Mouse (Mus musculus): ENCODE results near the gene AC161166.1.
"Not testable (repeated sequence)": the region's sequence is repeated elsewhere in the genome, so short reads cannot be mapped to it uniquely, and the experiment has no call there.

AC161166.1 gene

GRCm38 (mm10) chr7:24486654-24487130, 25.6 kb downstream of the AC161166.1 start:
- DNase-seq (ENCODE audit: low spot score in 2 of 2): no peak

- no peak for DNase-seq (ENCODE audit: low spot score in 2 of 2)
Observed at GRCm38 (mm10) chr7:24485481-24485880, 26.8 kb downstream of the AC161166.1 start.

DNA sequence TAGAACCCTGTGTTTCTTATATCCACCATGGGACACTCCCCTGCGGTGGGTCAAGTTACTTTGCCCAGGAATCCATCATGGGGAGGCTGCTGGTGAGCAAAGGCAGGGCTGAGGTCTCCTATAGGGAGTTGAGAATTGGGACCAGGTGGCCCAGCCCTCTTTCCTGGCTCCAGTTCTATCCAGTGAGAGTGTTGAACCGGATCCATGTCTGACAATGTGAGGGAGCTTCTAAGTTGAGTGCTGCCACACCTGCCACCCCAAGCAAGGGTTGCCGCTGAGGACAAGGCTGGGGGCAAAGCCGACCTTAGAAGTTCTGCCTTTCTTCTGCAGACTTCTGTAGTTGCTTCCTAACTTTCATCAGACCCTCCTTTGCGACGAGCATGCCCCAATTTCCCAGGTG, 29.0 kb downstream of the AC161166.1 start:
- not testable (repeated sequence) for DNase-seq (ENCODE audit: low spot score in 2 of 2)

GRCm38 (mm10) chr7:24482208-24483020, 29.8 kb downstream of the AC161166.1 start:
- no peak for DNase-seq (ENCODE audit: low spot score in 2 of 2)

DNA sequence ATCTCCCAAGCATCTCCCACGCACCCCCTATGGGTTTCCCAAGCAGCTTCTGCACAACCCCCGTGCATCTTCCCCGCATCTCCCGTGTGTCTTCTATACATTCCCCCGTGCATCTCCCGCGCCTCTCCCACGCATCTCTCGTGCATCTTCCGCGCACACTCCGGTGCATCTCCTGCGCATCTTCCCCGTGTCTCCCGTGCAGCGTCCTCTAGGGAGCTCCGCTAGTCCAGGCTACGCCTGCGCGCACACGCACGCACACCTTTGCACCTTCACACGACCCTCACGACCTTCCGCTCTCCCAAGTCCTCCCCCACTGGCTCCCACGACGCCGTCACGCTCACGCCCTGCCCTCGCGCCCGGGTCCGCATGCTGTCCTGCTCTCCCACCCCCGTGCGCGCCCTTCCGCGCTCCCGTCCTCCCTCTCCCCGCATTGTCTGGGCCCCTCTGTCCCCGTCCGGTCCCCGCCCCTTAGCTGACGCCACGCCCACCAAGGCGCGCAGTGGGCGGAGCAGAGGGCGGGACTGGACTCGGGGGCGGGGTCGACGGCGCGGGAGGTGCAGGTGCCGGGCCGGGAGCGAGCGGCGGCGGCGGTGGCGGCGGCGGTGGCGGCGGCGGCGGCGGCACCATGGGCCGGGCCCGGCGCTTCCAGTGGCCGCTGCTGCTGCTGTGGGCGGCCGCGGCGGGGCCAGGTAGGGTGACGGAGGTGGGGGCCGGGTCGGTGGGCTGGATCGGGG, 30.6 kb downstream of the AC161166.1 start, which contains the start of gene Cadm4:
TSS of gene Cadm4 (plus strand) at position 550 of the 734 bp plus-strand sequence.
- peak; percentile 80 to 86 for DNase-seq (ENCODE audit: low spot score in 2 of 2)

GRCm38 (mm10) chr7:24480986-24481473, 31.2 kb downstream of the AC161166.1 start:
- no peak for DNase-seq (ENCODE audit: low spot score in 2 of 2)

- no peak for DNase-seq (ENCODE audit: low spot score in 2 of 2)
Observed at GRCm38 (mm10) chr7:24480121-24480941, 31.9 kb downstream of the AC161166.1 start.

DNA sequence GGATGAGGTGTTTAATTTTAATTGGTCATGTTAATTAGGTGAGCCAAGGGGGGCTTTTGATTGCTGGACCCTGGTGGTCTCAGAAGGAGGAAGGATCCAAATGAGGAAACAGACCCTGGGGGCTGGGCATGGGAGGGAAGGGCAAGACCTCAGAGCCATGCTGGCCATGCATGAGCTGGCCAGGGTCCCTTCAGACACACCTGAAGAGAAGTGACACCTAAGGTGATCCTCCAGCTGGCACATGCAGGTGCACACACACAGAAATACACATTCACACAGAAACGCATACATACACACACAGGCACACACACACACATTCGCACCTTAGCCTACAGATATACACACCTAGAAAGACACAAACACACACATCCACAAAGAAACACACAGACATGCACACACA, 32.6 kb downstream of the AC161166.1 start:
- no peak for DNase-seq (ENCODE audit: low spot score in 2 of 2)

GRCm38 (mm10) chr7:24478911-24479310, 33.3 kb downstream of the AC161166.1 start:
- DNase-seq (ENCODE audit: low spot score in 2 of 2): no peak

GRCm38 (mm10) chr7:24476856-24477255, 35.4 kb downstream of the AC161166.1 start:
- DNase-seq (ENCODE audit: low spot score in 2 of 2): no peak

DNA sequence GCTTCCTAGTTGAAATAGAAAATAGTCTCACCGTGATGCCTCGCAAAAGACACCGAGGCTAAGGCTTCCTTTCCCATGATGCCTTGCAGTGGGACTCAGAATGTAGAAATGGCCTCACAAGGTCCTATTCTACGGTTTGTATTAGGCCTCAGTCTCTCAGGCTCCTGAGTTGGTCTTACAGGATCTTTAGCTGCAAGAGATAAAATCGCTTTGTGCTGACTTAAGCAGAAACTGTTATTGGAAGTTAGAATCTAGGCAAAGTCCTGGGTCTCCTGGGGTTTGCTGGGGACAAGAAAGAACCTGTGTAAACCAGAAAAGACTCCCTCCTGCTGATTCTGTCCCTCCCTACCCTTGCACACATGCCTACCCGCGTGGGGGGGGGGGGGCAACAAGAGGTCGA, 35.9 kb downstream of the AC161166.1 start:
- DNase-seq (ENCODE audit: low spot score in 2 of 2): no peak

DNA sequence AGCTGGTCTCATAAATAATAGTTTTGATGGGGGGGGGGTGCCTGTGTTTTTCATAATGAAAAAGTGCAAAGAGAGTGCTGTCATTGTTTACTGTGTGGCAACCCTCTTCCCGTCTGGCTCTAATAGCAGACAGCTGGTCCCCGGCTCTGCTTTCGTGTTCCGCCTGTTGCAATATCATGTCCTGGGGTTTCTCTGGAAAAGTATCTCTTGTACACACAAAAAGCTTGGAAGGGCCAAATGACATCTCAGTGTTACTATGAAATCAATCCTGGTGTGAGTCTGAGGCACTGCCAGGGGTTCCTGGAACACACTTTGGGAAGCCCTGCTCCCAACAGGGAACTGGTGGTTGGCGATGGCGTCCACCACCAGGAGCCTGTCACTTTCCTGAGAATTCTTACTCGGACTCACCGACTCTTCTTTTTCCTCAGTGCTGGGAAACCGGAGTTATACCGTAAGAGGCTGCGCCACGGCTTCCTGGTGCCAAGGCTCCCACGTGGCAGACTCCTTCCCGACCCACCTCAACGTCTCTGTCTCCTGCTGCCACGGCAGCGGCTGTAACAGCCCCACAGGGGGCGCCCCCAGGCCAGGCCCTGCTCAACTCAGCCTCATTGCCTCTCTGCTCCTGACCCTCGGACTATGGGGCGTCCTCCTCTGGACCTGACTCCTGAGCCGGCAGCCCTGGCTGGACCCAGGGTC, 37.3 kb downstream of the AC161166.1 start:
- no peak for DNase-seq (ENCODE audit: low spot score in 2 of 2)

DNA sequence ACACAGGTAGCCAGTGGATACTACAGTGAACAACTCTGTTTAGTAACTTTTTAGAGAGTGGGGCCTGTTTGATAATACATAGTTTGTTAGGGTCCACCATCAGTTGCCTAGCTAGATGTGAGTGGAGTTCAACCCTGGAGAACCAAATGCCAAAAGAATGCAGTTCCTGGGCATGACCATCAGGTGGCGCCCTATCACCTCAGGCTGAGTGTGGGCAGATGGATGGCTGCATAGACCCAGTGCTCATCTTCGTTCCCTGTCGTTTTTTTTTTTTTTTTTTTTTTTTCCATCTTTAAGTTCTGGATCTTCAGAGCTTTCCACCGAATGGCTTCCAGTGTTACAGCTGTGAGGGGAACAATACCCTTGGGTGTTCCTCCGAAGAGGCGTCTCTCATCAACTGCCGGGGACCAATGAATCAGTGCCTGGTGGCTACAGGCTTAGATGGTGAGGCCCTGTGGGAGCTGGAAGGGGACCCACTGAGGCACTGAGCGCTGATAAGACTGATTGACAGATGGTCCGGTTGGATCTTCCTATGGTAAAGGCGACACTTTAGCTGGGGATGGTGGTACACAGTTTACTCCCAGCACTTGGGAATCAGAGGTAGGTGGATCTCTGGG, 38.2 kb downstream of the AC161166.1 start:
- DNase-seq (ENCODE audit: low spot score in 2 of 2): no peak

DNA sequence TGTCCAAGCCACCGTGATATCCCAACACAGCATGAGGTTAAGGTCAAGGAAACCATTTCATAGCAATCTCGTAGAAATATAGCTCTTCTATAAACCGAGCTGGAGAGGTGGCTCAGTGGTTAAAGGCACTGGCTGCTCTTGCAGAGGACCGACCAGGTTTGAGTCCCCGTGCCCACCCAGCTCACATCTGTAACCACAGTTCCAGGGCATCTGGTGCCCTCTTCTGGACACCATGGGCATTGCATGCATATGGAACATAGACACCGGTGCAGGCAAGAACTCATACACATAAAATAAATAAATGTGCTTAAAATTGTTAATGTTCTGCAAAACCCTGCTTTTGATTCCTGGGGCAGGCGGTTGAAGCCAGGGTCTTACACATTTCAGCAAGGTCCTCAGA, 39.3 kb downstream of the AC161166.1 start:
- DNase-seq (ENCODE audit: low spot score in 2 of 2): no peak

DNA sequence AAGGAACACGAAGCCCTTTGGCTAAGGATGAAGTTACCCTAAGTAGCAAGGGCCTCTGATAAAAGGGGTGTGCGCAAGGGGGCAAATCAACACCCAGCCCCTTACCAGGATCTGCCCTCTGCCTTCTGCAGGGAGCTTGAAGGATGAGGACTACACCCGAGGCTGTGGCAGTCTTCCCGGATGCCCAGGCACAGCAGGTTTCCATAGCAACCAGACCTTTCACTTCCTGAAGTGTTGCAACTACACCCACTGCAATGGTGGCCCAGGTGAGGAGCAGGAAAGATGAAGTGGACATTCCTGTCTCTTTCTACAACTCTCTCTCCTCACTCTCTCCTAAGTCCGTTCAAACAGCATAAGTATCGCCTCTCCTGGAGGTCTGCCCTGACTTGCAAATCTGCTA, 39.8 kb downstream of the AC161166.1 start:
- no peak for DNase-seq (ENCODE audit: low spot score in 2 of 2)

DNA sequence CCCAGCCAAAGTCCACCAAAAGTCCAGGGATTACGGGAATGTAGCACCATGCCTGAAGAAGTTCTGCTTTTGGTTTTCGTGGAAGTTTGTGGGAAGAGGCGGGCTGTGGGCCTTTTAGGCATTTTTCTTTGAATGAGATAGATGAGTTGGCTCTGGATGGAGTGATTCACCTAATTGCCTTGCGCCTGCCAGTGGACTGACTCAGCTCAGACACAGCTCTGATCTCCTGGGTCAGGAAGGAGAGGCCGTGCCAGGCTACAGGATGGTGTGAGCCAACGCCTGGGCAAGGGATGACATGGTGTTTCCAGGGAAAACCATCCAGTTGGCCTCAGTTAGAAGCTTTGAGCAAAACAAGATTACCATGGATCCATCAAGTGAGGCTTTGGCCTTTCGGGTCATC, 41.9 kb downstream of the AC161166.1 start:
- no peak for DNase-seq (ENCODE audit: low spot score in 2 of 2)

DNA sequence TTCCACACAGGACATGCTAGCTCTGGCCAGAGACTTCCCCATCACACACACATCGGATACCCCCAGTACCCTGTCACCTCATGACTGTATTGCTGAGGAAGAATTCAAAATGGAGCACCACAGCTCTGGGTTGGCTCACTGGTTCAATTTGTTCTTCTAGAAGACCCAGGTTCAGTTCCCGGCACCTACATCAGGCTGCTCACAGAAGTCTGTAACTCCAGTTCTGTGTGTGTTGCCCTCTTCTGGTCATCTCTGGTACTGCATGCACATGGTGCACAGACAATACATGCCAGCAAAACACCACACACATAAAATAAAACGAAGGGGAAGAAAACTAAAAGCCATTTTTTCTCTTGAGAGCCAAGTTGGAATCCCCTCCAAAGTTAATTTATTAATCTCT, 43.1 kb downstream of the AC161166.1 start:
- no peak for DNase-seq (ENCODE audit: low spot score in 2 of 2)

DNA sequence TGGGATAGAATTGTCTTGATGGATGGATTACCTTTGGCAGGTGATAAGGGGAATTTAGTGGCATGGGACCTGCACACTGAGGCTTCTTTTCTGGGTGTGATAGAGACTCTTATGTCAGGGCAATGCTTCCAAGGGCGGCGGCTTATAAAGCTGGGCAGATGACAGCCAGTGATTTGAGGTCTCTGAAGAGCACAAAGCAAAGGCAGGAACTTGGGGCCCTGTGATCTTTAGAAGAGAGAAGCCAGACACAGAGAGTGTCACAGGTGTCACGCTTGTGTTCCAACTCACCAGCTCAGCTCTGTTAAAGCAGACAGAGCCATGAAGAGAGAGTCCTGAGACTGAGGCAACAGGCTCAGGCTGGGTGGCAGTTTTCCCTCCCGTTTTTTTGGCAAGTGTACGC, 44.4 kb downstream of the AC161166.1 start:
- no peak for DNase-seq (ENCODE audit: low spot score in 2 of 2)

DNA sequence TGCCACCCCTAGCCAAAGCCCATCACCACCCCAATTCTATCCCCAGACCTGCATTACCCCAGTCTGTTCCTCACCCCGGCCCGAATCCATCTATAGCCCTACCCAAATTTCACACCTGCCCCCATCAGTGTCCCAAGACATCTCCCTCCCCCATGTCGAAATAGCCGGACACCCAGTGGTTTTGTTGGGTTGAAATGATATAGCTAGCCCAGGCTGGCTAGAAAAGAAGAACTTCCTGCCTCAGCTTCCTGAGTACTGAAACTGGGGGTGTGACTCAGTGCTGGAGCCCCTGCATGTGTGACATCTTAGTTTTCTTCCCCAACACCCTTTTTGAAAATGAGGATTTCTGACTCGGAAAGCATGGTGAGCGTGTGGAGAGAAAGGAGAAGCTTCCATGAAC, 45.4 kb downstream of the AC161166.1 start:
- no peak for DNase-seq (ENCODE audit: low spot score in 2 of 2)

DNA sequence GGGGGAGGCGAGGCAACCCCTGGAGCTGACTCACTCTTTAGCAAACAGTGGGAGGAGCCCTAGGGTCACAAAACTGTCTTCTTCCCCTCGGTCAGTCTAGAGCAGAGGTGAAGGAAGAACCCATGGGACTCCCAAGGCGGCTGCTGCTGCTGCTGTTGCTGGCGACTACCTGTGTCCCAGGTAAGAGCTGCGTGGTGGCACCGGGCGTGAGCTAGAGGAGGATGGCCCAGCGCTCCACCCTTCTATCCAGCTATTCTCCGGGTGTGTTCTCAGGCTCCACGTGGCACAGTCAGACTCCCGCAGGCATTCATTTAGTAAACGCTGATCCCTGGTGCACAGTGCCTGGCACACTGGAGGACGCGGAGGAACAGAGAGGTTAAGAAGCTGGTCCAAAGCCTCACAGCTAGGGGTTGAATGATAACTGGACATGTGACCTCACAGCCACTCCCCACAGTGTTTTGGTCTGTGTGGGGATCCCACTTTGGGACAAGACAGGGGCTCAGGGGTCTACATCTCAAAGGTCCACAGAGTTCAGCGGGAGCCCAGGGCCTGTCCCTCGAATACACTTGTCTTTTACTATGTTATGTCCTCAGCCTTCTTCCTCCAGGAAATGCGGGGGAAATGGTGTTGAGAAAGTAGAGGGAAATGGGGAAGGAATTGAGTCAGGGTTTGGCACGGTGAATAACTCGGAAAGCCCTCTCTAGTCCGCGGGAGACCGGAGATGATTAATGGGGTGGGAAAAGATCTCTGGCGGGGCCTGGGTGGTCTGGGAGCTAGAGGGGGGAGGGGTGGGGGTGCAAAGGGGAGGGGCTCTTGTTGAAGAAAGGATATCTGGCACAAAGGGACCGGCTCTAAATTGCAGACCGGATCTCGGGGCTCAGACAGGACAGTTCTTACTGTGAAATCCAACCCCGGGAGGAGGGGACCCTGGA, 49.6 kb downstream of the AC161166.1 start, which contains the start of gene Plaur:
TSS of gene Plaur (plus strand) at position 97 of the 932 bp plus-strand sequence.
- DNase-seq (ENCODE audit: low spot score in 2 of 2): no peak
